Mouse (Mus musculus): ENCODE results near the gene Commd7.

- TF ChIP-seq CTCF (IDR thresholded peaks at IDR 0.05; ENCODE audit: extremely low read depth, insufficient read depth, insufficient read length, insufficient replicate concordance) (no peak), POLR2A (IDR thresholded peaks at IDR 0.05; ENCODE audit: low read depth, low read length) (no peak)
Observed at GRCm38 (mm10) chr2:153616893-153617292, 15.7 kb downstream of the Commd7 start.

Measured in spleen, adult 2 months (tissue).